Mouse (Mus musculus): ENCODE measurements around the gene Ago1. TPM values are rescaled to one million over a fixed set of nuclear protein-coding genes. Genes with fewer than 3 reads are reported as not detected.

Ago1 gene
- total RNA-seq, 2 experiments from 2014 or later = 9.1 to 13.6 TPM

DNA sequence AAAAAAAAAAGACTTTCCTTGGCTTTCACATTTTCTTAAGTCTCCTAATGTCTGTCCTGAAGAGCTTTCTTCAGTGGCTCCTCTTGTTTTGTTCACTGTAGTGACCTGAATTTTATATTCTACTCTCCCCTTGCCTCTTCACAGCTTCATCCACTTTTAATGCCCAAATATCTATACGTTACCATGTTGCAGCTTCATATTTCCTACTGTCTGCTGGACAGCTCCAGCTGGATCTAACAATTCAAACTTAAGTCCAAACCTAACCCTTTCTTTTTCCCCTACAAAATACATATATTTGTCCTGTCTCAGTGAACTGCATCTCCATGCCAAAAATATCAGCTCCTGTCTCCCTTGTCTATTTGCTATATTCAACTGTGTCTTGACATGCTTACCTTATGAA lies 951 bp upstream of the Ago1 start:
- DNase-seq = no peak

DNA sequence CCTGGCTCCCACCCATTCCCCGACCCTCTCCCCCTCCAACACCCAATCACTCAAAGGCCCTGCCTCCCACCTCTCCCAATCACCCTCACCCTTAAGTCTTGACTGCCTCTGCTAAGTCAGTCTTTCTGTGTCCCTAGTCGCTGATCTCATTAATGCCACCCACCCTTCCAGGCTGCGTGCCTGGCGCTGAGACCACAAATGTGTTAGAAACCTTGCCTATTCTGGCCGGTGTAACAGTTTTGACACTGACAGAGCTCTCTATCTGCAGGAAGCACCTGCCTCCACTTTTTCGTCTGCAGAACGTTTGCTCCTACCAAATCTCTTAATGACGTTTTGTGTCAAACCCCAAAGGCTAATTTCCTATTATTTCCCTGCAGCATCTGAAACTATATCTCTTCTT lies 542 bp upstream of the Ago1 start:
- DNase-seq = no peak

DNA sequence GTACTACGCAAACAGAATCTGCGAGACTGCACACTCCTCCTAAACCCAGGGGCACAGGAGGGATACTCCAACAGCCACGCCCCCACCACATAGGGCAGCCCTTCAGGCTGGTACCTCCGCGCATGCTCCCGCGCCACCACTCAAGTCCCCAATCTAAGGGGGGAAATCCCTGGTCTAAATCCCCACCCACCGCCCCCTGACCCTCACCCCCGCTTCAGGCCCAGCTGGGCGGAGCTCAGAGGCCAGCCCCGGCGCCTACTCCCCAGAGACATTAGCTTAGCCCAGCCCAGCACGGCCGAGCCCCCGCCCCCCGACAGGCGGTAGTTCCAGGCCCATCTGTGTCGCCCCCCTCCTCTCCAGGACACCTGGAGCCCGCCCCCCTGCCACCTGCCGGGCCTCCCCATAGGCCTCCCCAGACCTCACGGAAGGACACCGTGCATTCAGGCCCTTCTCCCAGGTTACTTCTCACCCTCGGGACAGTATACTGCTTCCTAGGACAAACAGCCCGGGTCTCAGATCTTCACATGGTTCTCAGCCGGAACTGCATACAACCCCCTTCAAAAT lies 580 bp downstream of the Ago1 start:
- peak; percentile 52 for DNase-seq

DNA sequence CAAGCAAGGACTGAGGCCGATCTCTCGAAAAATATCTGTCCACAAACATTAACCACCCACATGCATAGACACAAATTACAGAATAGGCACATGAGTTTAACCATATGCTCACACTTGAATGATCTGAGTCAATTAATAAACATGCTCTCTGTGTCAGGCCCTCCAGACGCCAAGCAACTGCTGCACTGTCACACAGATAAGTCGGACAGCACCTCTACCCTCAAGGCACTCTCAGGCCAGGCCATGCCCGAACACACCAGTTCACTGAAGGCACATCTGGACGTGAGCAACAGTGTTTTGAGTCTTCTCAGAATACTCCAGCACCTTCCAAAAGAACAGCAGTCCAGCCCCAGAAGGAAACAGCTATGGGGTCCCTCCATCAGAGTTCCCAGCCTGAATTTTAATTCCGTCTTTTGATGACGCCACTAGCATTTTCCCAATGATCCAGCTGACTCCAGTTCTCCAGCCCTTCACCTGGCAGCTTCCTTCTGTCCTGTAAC lies 2.1 kb downstream of the Ago1 start:
- DNase-seq = no peak

DNA sequence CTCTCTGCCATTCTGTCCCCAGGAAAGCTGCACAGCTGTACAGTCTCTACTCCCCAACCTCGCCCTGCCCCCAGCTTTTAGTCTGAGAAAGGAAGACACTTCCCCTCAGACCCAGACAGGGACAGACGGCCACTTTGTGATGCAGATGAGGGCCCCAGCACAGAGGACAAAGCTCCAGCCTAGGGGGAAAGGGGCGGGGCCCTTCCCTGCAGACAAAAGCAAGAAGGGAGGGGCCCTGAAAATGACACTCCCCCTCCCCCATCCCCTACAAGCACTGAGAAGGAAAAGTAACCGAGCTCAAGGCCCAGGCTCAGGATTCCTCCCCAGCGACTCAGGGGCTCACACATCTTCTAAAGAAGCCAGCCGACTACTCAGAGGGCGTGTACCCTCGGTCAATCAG lies 2.5 kb downstream of the Ago1 start:
- DNase-seq = no peak

DNA sequence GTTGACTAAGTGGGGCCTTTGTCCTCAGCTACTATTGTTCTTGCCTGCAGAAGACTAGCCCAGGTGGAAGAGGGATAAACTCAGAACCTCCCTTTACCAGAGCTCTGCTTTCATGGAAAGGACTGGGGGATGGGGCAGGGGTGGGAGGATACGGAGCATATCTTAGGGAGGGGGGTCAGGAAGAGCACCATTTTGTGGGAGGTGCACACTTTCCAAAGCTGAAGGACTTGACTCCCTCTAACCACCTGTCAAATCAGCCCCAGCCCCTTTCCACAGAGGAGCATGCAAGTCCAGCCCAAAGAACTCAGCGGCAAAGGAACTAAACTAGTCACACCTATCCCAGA lies 3.5 kb downstream of the Ago1 start:
- DNase-seq = no peak

DNA sequence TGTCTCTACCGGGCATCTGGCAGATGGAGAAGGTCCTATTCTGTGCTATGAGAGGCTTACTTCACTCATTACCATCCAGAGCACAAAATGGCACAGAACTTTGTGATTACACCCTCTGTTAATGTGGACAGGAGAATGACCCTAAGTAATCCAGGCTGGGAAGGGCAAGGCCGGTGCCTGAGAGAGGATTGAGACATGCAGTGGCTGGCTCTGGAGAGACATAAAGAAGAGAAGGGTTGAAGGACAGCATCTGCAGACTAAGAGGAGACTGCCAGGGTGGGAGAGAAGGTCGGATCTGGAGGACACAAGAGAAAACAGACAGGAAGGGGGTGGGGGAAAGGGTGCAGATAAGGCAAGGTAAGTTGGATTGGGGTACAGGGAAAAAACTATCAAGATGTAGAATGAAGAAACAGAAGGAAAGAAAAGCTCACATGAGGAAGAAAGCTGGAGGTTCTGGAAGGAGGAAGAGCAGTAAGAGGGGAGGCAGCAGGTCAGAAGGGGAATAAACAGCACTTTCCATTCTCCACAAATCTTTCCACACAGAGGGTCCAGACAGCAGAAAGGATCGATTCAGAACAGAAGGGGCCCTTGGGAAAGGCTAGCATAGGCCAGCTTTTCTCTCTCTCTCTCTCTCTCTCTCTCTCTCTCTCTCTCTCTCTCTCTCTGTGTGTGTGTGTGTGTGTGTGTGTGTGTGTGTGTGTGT lies 4.0 kb downstream of the Ago1 start:
- no peak for DNase-seq

DNA sequence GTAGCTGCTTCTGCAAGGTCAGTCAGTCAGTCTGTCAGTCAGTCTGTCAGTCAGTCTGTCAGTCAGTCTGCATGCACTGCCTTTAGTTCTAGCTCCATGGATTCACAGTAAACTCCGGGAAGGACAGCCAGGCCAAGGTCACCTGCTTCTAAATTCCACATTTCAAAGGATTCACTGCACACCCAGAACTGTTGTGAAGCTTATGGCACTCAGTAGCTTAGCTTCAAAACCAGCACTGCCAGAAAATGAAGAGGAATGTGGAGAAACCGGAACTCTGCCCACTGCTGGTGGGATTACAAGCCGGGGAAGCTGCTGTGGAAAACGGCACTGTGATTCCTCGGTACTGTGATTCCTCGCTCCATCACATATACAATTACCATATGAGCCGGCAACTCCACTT lies 12.9 kb downstream of the Ago1 start:
- no peak for DNase-seq

DNA sequence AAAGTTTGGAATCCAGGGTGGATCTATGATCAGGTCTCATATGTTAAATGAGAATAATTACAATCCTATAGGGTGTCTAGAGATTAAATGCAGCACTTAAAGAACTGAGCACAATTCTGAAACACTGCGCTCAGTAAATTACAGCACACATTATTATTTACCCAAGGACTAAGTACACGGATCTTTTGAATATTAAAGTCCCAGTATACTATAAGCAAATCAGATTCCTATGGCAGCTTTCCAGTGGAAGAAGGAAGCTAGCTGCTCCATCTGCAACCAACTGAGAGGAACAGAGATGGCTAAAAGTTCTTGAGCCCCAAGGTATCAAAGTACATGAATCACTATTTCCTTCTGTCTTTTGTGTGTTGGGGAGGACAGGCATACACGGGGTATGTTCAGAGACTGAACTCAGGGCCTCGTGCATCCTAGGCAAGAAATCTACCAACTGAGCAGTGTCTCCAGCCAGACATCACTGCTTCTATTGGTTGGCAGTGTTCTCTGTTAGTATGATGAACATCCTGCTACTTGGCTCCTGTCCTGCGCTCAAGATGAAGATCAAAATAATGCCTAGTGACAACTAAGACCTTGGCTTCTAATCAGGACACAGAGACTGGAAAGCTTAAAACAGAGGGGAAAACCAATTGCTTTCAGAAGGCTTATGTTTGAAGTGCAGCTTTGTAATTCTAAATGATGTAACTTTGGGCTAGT lies 13.7 kb downstream of the Ago1 start:
- DNase-seq = no peak

DNA sequence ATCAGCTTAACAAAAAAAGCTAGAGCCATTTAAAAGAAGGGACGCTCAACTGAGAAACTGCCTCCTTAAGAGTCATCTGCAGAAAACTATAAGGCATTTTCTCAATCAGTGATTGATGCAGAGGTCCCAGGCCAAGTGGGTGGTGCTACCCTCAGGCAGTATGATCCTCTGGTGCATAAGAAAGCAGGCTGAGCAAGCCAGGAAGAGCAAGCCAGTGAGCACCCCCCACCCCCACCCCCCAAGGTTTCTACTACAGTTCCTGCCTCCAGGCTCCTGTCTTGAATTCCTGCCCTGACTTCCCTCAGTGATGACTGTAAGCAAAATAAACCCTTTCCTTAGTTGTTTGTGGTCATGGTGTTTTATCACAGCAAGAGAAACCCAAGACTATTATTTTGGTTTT lies 18.1 kb downstream of the Ago1 start:
- DNase-seq = no peak

DNA sequence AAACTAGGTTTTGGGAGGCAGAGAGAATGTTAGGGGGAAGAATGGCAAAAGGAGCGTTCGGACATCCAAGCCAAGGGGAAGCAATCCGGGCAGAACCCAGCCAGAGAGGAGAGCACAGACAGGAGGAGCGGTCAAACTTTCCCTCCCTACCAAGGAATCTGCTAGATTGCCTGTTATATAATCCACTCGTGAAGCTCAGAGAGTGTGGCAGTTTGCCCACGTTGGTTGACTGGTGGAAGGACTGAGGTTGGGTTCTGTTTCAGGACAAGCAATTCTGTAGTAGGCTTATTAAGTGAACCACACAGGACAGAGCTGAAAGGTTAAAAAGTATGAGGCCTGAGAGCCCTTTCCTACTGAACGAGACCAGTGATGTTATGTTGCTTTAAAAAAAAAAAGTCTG lies 21.3 kb downstream of the Ago1 start:
- DNase-seq = peak; percentile 18

DNA sequence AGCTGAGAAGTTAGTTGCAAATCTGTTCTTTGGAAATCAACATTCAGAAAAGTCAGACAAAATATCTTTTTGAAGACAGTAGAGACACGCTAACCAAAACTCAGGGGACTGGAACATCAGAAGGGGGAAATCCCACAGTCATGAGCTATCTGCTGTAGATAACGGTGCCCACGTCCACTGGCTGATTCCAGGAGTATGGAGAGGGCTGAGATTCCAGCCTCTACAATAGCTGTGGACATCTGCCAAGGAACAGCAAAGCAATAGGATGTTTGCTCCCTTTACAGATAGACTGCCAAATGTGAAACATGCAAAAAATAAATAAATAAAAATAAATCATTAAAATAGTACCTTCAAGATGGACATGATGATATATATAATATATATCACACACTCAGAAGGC lies 23.9 kb downstream of the Ago1 start:
- no peak for DNase-seq

DNA sequence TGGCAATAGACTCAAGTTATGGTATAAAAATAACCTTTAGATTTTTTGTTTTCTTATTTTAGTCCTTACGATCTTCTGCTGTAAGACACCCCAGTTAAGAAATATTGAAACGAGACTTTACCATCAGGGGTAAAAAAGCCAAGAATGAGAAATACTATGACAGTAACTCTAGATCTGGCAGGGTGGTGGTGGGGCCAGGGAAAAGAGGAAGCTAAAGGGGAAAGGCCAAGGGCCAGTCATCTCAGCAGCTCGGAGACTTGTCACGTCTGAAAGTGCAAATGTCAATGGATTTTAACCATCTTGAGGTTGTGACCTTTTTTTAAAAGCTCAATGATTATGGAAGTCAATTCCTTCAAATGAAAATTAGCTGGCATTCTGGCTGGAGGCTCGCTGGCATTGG lies 30.1 kb downstream of the Ago1 start:
- no peak for DNase-seq

DNA sequence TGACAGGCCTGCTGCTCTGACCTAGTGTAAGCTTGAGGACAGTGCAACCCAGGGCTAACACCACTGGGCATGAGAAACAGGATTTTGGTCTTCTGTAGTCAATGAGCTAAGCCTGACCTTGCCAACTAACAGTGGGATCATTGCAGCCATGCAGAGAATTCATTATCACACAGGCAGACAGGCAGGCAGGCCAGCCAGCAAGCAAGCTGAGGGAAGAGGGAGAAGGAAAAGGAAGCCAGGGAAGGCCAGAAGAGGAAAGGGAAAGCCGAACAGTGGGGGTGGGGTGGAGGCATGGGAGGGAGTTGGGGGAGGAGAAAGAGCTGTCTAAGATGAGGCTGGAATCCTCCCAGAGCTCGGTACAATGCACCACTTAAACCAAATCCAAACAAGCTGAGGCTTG lies 32.1 kb downstream of the Ago1 start:
- DNase-seq = no peak

DNA sequence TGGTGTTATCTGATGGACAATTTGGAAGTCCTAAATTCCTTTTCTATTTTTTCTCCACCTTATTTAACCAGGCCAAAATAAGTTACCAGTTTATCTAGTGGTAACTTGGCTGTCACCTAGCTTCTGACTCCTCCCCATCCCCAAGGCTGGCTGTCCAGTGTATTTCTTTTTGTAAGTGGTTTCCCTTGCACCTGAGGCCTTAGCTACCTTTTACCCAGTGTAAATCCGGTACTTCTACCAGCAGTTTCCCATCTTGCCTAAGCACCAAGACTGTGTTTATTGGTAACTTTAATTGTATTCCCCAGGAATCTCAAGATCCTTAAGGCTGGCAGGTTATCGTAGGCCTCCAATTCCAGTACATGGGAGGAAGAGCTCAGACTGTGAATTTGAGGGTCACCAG lies 34.3 kb downstream of the Ago1 start:
- DNase-seq = no peak

DNA sequence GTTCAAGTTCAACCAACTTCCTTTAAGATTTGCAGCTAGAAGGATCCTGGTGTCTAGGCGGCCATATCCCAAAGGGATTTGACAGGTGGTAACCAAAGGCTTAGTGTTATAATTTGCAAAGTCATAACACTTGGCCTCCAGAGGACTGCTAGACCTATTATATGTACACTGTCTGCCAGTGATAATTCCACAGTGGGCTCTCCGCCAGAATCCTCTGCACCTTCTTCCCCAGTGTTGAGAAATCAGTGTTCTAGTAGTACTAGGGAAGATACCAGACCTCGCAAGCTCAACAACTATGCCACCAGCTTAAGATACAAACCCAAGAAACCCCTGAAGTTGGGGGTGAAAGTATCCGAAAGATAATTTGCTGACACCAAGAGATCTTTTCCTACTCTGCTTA lies 35.2 kb downstream of the Ago1 start:
- DNase-seq = no peak

DNA sequence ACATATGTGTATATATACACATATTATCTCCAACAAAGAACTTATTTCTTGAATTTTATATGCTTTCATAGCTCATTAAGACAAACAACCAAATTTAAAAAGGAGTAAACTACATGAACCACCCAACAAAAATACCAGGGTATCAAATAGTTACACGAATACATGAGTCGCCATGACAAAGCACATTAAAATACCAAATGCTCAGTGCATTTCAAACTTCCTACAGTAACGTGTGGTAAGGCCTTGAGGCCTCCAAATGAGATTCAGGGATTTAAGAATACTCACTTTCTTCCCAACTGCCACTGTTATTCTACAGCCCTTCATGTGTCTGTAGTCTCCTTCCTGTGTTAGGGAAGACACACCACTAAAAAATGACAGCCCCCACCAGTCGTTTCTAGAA lies 36.6 kb downstream of the Ago1 start:
- DNase-seq = no peak

DNA sequence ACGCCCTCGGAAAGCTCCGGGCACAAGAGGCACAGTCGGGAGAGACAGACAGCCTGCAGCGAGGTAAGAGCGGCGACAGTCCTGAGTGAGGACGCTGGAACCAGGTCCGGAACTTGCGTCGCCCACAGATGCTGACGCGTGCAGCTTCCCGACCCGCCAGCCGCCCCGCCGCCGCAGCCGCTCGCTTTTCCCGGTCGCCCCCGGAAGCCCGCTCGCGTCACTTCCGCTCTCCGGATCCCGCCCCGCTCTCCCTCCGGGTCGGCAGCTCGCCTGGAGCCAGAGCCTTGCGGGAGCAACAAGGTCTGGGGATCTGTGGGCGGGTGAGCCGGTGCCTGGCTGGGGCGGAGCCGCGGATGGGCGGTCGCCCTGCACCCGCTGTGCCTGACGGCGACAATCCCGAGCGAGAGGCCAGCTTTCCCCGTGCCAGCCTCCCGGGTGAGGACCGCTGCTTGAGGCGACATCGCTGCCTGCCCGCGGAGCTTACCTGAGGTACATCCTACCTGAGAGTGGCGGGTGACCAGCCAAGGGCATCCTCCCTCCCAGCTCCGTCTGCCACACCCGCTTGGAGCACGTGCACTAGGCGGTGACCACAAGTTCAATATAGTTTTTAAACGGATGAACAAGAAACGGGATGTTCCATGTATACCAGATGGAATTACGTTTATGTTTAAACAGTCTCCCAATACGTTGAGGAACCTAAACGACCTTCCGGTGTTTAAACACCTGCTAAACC lies 38.9 kb downstream of the Ago1 start, which contains the start of gene Ago3:
Gene Ago3, minus strand, starts transcription at position 210 of the 733 bp plus-strand sequence.
- peak; percentile 97 for DNase-seq

DNA sequence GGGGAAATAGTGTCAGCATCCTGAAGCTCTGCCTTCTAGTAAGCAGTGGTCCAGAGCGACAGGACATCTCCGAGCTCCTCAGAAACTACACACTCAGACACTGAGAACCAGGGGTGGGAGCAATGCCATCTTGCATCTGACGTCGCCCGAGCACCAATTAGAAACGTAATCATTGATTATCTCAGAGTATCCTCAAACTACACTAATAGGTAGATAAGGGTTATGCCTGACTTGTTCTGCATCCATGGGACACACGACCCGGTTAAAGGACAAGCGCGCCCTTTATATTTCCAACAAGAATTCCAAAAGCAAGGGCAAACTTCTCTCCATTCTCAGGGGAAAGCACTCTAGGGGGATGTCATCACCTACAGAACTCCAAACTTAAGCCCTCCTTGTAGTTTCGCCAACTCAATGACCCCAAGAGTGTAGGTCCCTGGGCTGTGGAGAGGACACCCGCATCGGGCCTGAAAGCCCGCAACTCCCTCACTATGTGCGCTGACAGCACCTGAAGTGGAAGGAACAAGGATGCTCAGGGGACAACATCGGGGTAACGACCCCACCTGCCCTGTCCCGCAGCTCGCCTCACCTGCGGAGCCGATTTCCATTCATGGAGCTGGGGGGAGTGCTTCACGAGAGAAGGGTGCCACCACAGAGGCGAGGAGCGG lies 39.6 kb downstream of the Ago1 start:
- no peak for DNase-seq

DNA sequence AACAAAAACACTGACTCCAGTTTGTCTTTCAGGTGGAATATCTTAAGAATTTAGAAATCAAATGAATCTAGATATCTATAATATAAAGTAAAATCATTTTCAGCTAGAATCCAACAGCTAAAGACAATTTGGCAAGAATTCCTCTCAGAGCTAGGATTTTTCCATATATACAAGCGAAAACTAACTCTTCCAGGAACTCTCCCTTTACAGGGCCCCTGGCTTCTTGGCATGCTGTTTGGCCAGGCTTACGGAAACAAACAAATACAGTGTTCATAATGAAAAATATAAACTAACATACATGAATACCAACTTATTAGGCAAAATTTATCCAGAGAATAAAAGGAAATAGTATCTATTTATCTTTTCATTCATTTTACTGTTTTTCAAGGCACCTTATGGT lies 44.5 kb downstream of the Ago1 start:
- DNase-seq = no peak

DNA sequence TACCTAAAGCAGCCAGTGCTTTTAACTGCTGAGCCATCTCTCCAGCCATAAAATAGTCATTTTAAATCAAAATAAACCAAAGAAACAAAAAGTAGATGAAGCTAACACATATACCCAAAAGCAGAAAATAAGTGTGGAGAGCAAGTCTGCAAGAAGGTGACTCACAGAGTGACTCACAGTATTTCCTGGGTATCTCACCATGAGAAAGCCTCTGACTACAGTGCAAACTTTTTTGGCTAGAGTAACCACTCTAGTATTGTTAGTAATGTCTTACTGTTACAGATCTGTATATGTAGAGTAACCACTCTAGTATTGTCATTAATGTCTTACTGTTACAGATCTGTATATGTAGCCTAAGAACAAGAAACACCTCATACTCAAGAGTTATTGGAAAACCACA lies 52.7 kb downstream of the Ago1 start:
- DNase-seq = no peak

DNA sequence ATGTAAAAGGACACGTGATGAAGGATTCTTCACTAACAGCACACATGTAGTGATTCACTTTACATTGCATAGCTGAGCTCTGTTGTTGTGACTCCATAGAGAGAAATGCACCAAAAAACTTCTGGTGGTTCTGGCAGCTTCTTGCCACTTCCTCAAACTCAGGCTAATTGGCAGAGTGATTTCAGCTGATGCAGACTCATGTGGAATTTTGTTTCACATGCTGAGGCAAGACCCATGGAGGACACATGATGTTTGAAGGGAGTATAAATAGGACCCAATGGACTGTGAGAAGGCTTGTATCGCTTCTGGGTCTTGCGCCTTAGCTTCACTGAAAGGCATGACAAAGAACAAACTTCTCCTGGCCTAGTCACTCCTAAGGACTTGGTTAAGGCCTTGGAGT lies 55.9 kb downstream of the Ago1 start:
- DNase-seq = no peak
